Mouse (Mus musculus) erythroblast, embryonic 14.5 days (primary cell): ENCODE results near the gene Olfr766-ps1.
"Not testable (repeated sequence)": the region's sequence is repeated elsewhere in the genome, so short reads cannot be mapped to it uniquely, and the experiment has no call there.

ENCODE experiments used
- GATA1 ChIP-seq: IDR thresholded peaks from 2 replicates; pipeline ENCODE4 v1.6.1; 2012; ENCODE audit warnings: low read length, inconsistent platforms, mixed read lengths
- TAL1 ChIP-seq: IDR thresholded peaks from 3 replicates; pipeline ENCODE4 v1.6.1; 2012; ENCODE audit warnings: low read length, inconsistent platforms, mixed read lengths

GRCm38 (mm10) chr10:129082810-129083209 lies 14.0 kb upstream of the Olfr766-ps1 start, which contains the start of gene Olfr767:
- not testable (repeated sequence) for TF ChIP-seq GATA1, TAL1
